9 mouse cellular contexts compared by ENCODE assay signal in genomic region chr12:119164176-119164575, GRCm38 (mm10).
DNase-seq lines count a peak whose midpoint lies in the region; ATAC-seq lines count a peak whose summit lies in the region.
"Had no signal": no experiment of that assay in that cellular context is flagged by ENCODE, and none has a peak within 500 bp of the region (broad histone marks: within the 10 kb centered on the region; RNA-seq: fewer than 3 reads in every experiment).

No protein-coding gene starts in this region.

- ATAC-seq in lung, embryonic 16.5 days (ENCODE audit: low read depth), result peak; percentile 72
- ATAC-seq in hindbrain, embryonic 16.5 days, result peak; percentile 93
- peak; percentile 53; the same call in 1 of the 2 replicates for ATAC-seq in midbrain, embryonic 14.5 days (ENCODE audit: low FRiP score, low TSS enrichment)
- ATAC-seq in activated CD4-positive, CD25-positive, alpha-beta regulatory T cell, adult 4 months, result no peak

- peaks cover 4% of the 10 kb centered on the region; the same call in 1 of the 2 replicates for H3K4me1 ChIP-seq in lung, embryonic 16.5 days (replicated peaks; ENCODE audit: control insufficient read depth, insufficient read depth, low read length)
- no peaks in the 10 kb centered on the region for H3K4me1 ChIP-seq in hindbrain, embryonic 16.5 days (ENCODE audit: control insufficient read depth, insufficient read depth, low read depth, low read length)
- peaks cover 10% of the 10 kb centered on the region for H3K4me1 ChIP-seq in midbrain, embryonic 14.5 days (ENCODE audit: control insufficient read depth, insufficient read depth, low read length)
- H3K4me1 ChIP-seq: neural tube, embryonic 12.5 days had no signal

- H3K9ac ChIP-seq in lung, embryonic 16.5 days (ENCODE audit: low read length), result no peak overlapping the region
- no peak overlapping the region for H3K9ac ChIP-seq in hindbrain, embryonic 16.5 days (ENCODE audit: low read depth, low read length)
- no peak overlapping the region for H3K9ac ChIP-seq in midbrain, embryonic 14.5 days (replicated peaks; ENCODE audit: low read length)
- H3K9ac ChIP-seq: neural tube, embryonic 12.5 days had no signal

- no peak overlapping the region for H3K4me3 ChIP-seq in lung, embryonic 16.5 days (ENCODE audit: low read length)
- H3K4me3 ChIP-seq in hindbrain, embryonic 16.5 days (ENCODE audit: low read length), result no peak overlapping the region
- H3K4me3 ChIP-seq in midbrain, embryonic 14.5 days (replicated peaks; ENCODE audit: low read depth, low read length), result no peak overlapping the region
- H3K4me3 ChIP-seq: neural tube, embryonic 12.5 days had no signal

- H3K4me2 ChIP-seq in lung, embryonic 16.5 days (ENCODE audit: low read depth, low read length), result no peak overlapping the region
- no peak overlapping the region for H3K4me2 ChIP-seq in hindbrain, embryonic 16.5 days (ENCODE audit: low read length)
- H3K4me2 ChIP-seq in midbrain, embryonic 14.5 days (ENCODE audit: low read length), result no peak overlapping the region
- H3K4me2 ChIP-seq: neural tube, embryonic 12.5 days had no signal

- peak overlapping the region; percentile 41 for H3K27ac ChIP-seq in lung, embryonic 16.5 days (ENCODE audit: low read length)
- peak overlapping the region; percentile 33 for H3K27ac ChIP-seq in hindbrain, embryonic 16.5 days (ENCODE audit: low read depth, low read length)
- no peak overlapping the region for H3K27ac ChIP-seq in midbrain, embryonic 14.5 days (replicated peaks; ENCODE audit: low read depth, low read length)
- H3K27ac ChIP-seq: neural tube, embryonic 12.5 days had no signal

- WGBS in lung, embryonic 16.5 days, result 45% methylated on average over 1 of the region's 1 CpGs
- WGBS in hindbrain, embryonic 16.5 days, result 38% methylated on average over 1 of the region's 1 CpGs
- WGBS in midbrain, embryonic 14.5 days, result 56% methylated on average over 1 of the region's 1 CpGs

- no peaks in the 10 kb centered on the region for H3K27me3 ChIP-seq in lung, embryonic 16.5 days (ENCODE audit: control insufficient read depth, insufficient read depth, low read depth, low read length)
- H3K27me3 ChIP-seq in hindbrain, embryonic 16.5 days (replicated peaks; ENCODE audit: control insufficient read depth, insufficient read depth, low read length), result no peaks in the 10 kb centered on the region
- no peaks in the 10 kb centered on the region for H3K27me3 ChIP-seq in midbrain, embryonic 14.5 days (ENCODE audit: control insufficient read depth, insufficient read depth, low read length)
- H3K27me3 ChIP-seq: neural tube, embryonic 12.5 days had no signal

- peak; percentile 5 for DNase-seq in cerebellum, adult 11-12 months
- no peak for DNase-seq in cerebellum, adult 11 months
- DNase-seq in lung, postnatal 10 days, result no peak
- peak; percentile 5 for DNase-seq in midbrain, embryonic 14.5 days
- DNase-seq in urinary bladder, postnatal 14 days (ENCODE audit: low spot score), result no peak

- H3K9me3 ChIP-seq in lung, embryonic 16.5 days (ENCODE audit: control insufficient read depth, low read length), result no peaks in the 10 kb centered on the region
- H3K9me3 ChIP-seq in hindbrain, embryonic 16.5 days (ENCODE audit: control insufficient read depth, low read length), result no peaks in the 10 kb centered on the region
- H3K9me3 ChIP-seq in midbrain, embryonic 14.5 days (ENCODE audit: control insufficient read depth, low read length), result no peaks in the 10 kb centered on the region
- H3K9me3 ChIP-seq: neural tube, embryonic 12.5 days had no signal

- no peaks in the 10 kb centered on the region for H3K36me3 ChIP-seq in lung, embryonic 16.5 days (ENCODE audit: control insufficient read depth, insufficient read depth, low read length)
- peaks cover 4% of the 10 kb centered on the region; the same call in 1 of the 2 replicates for H3K36me3 ChIP-seq in hindbrain, embryonic 16.5 days (ENCODE audit: control insufficient read depth, insufficient read depth, low read length)
- H3K36me3 ChIP-seq in midbrain, embryonic 14.5 days (ENCODE audit: control insufficient read depth, insufficient read depth, low read length), result peaks cover 33% of the 10 kb centered on the region

Comparison
In these comparisons a context has a peak if more than half of its experiments do, and no peak if none do; other contexts are left out.
1. DNase-seq: peak in cerebellum, adult 11-12 months (single experiment) and midbrain, embryonic 14.5 days (single experiment); none in cerebellum, adult 11 months (single experiment), lung, postnatal 10 days (single experiment) and urinary bladder, postnatal 14 days (single experiment).